Mouse (Mus musculus): ENCODE results near the gene Olfr60. TPM values are rescaled to one million over a fixed set of nuclear protein-coding genes. Genes with fewer than 3 reads are reported as not detected.

Olfr60 gene
- not detected in 2 replicates for polyA plus RNA-seq (2014; fragmentation: Nextera tagmentation; extraction: Ambion mirVana)

DNA sequence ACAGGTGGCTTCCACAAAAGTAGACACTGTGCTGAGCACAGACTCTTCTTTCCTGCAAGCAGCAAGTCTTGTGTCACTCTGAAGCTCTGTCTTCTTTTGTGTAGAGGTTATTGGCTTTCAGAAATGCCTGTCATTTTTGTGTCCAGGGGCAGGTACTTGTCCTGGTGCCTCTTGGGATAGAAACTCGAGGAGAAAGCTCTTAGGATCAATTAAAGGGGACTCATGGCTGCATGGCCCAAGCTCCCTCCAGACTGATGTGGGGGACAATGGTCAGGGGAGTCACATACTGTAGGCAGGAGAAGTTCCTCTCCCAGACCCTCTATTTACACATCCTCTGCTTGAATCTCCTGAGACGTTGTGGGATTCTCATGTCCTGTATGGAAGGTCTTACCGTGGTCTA lies at the start of gene Olfr60:
Gene Olfr60 (minus strand): TSS at position 101 of the 400 bp plus-strand sequence.
- no peak within 1 kb of the TSS for H3K4me2 ChIP-seq (replicated peaks; ENCODE audit: low read depth, low read length)
- no peaks in the 10 kb centered on the region for H3K27me3 ChIP-seq (ENCODE audit: control insufficient read depth, insufficient read depth, low read length)
- no peak within 1 kb of the TSS for H3K9ac ChIP-seq (ENCODE audit: low read depth, low read length)
- 68% methylated on average over 3 of the region's 3 CpGs for WGBS
- ATAC-seq (ENCODE audit: low FRiP score) = no peak
- no peaks in the 10 kb centered on the region for H3K4me1 ChIP-seq (replicated peaks; ENCODE audit: control insufficient read depth, insufficient read depth, low read length)
- H3K4me3 ChIP-seq (ENCODE audit: low read depth, low read length) = no peak within 1 kb of the TSS
- no peaks in the 10 kb centered on the region for H3K9me3 ChIP-seq (ENCODE audit: control insufficient read depth, low read length)
- no peak within 1 kb of the TSS for H3K27ac ChIP-seq (ENCODE audit: low read depth, low read length)
- no peak for DNase-seq (ENCODE audit: low spot score)
- H3K36me3 ChIP-seq (ENCODE audit: control insufficient read depth, insufficient read depth, low read length) = no peaks in the 10 kb centered on the region

DNA sequence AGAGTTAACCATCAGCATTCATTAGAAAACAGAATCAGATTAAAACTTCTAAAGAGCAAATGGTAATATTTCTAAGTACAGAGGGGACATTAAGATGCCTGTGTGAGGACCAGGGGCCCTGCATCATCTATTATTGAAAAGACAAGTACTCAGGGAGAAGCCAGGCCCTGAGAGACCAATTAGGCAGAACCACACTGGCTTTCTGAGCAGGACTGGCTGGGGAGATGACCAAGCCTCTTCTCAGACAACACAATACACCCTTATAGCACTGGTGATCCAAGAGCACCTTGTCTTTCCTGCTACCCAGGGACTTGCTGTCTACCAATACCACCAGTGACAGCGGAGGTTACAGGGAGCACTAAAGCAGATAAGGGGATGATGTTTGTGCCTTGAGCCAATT lies 41.3 kb upstream of the Olfr60 start, which contains the start of gene Olfr531:
Gene Olfr531 (minus strand): TSS at position 101 of the 400 bp plus-strand sequence.
- Histone ChIP-seq H3K9ac (ENCODE audit: low read depth, low read length) (no peak within 1 kb of the TSS), H3K9me3 (ENCODE audit: control insufficient read depth, low read length) (no peaks in the 10 kb centered on the region), H3K4me2 (replicated peaks; ENCODE audit: low read depth, low read length) (no peak within 1 kb of the TSS), H3K36me3 (ENCODE audit: control insufficient read depth, insufficient read depth, low read length) (no peaks in the 10 kb centered on the region), H3K27me3 (ENCODE audit: control insufficient read depth, insufficient read depth, low read length) (no peaks in the 10 kb centered on the region), H3K4me3 (ENCODE audit: low read depth, low read length) (no peak within 1 kb of the TSS), H3K4me1 (replicated peaks; ENCODE audit: control insufficient read depth, insufficient read depth, low read length) (no peaks in the 10 kb centered on the region), H3K27ac (ENCODE audit: low read depth, low read length) (no peak within 1 kb of the TSS)
- ATAC-seq (ENCODE audit: low FRiP score) (no peak), DNase-seq (ENCODE audit: low spot score) (no peak)
- WGBS = 70% methylated on average over 1 of the region's 1 CpGs

DNA sequence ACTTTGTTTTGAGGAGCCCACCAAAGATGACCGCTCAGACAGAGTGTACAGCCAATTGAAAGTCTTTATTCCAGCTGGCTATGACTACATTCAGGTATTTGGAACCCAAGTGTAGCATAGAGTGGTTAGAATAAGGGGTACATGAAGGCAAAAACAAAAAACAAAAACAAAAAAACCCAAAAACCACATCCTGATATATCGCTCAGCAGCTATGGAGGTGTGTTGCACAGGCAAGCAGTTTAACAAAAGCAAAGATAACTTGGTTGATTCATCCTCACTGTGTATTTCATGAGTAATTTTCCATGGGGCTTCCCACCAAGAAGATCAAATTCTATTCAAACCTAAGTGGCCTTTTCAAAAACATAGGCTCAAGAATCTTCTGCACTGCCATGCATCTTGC lies 15.4 kb upstream of the Olfr60 start:
- DNase-seq (ENCODE audit: low spot score) (no peak), ATAC-seq (ENCODE audit: low FRiP score) (no peak)
- H3K4me3 ChIP-seq (ENCODE audit: low read depth, low read length) = no peak overlapping the region
- H3K27me3 ChIP-seq (ENCODE audit: control insufficient read depth, insufficient read depth, low read length) = no peaks in the 10 kb centered on the region
- H3K36me3 ChIP-seq (ENCODE audit: control insufficient read depth, insufficient read depth, low read length) = no peaks in the 10 kb centered on the region
- WGBS = 96% methylated on average over 2 of the region's 2 CpGs
- H3K9ac ChIP-seq (ENCODE audit: low read depth, low read length) = no peak overlapping the region
- no peaks in the 10 kb centered on the region for H3K4me1 ChIP-seq (replicated peaks; ENCODE audit: control insufficient read depth, insufficient read depth, low read length)
- H3K9me3 ChIP-seq (ENCODE audit: control insufficient read depth, low read length) = no peaks in the 10 kb centered on the region
- no peak overlapping the region for H3K27ac ChIP-seq (ENCODE audit: low read depth, low read length)
- no peak overlapping the region for H3K4me2 ChIP-seq (replicated peaks; ENCODE audit: low read depth, low read length)

DNA sequence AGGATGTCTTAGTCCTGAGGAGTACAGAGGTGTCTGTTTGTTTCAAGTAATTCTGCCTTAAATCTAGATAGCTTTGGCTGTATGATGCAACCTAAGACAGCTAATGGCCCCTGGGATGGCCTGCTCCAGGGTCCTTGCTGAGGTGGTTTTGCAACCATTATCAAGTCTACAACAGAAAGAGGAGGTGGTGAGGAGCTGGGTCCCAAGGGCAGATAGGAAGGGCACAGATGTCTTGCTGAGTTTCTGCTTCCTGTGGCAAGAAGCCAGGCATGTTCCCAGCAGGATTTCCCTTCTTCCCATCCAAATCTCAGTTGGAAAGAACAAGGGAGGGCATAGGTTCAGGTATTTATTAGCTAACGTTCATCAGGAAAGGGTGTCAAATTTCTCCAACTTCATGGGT lies 14.8 kb upstream of the Olfr60 start, which contains the start of gene Olfr530:
Gene Olfr530 (minus strand): TSS at position 101 of the 400 bp plus-strand sequence.
- Histone ChIP-seq H3K4me1 (replicated peaks; ENCODE audit: control insufficient read depth, insufficient read depth, low read length) (no peaks in the 10 kb centered on the region), H3K9ac (ENCODE audit: low read depth, low read length) (no peak within 1 kb of the TSS), H3K27ac (ENCODE audit: low read depth, low read length) (no peak within 1 kb of the TSS), H3K36me3 (ENCODE audit: control insufficient read depth, insufficient read depth, low read length) (no peaks in the 10 kb centered on the region), H3K4me3 (ENCODE audit: low read depth, low read length) (no peak within 1 kb of the TSS), H3K4me2 (replicated peaks; ENCODE audit: low read depth, low read length) (no peak within 1 kb of the TSS), H3K9me3 (ENCODE audit: control insufficient read depth, low read length) (no peaks in the 10 kb centered on the region), H3K27me3 (ENCODE audit: control insufficient read depth, insufficient read depth, low read length) (no peaks in the 10 kb centered on the region)
- WGBS = 50% methylated on average over 1 of the region's 1 CpGs
- DNase-seq (ENCODE audit: low spot score) (no peak), ATAC-seq (ENCODE audit: low FRiP score) (no peak)

DNA sequence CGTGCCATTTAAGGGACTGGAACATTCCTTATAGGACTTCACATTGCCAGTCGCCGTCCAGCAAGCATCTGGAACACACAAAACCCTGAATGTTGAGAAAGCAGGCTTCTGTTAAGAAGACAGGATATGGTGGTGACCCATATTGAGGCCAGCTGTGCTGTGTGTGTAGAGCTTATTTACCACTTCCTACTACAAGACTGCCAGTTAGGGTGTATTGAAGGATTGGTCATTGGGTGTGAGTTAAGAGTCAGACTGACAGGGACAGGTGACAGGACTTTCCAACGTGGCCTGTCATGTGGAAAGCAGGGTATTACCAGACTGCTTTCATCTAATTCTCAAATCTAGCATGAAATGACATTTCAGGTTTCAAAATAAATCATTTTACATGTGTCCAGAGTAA lies 12.8 kb upstream of the Olfr60 start:
- Histone ChIP-seq H3K27ac (ENCODE audit: low read depth, low read length) (no peak overlapping the region), H3K36me3 (ENCODE audit: control insufficient read depth, insufficient read depth, low read length) (no peaks in the 10 kb centered on the region), H3K4me2 (replicated peaks; ENCODE audit: low read depth, low read length) (no peak overlapping the region), H3K9ac (ENCODE audit: low read depth, low read length) (no peak overlapping the region), H3K9me3 (ENCODE audit: control insufficient read depth, low read length) (no peaks in the 10 kb centered on the region), H3K27me3 (ENCODE audit: control insufficient read depth, insufficient read depth, low read length) (no peaks in the 10 kb centered on the region), H3K4me3 (ENCODE audit: low read depth, low read length) (no peak overlapping the region), H3K4me1 (replicated peaks; ENCODE audit: control insufficient read depth, insufficient read depth, low read length) (no peaks in the 10 kb centered on the region)
- DNase-seq (ENCODE audit: low spot score) (no peak), ATAC-seq (ENCODE audit: low FRiP score) (no peak)
- WGBS = 78% methylated on average over 4 of the region's 4 CpGs

DNA sequence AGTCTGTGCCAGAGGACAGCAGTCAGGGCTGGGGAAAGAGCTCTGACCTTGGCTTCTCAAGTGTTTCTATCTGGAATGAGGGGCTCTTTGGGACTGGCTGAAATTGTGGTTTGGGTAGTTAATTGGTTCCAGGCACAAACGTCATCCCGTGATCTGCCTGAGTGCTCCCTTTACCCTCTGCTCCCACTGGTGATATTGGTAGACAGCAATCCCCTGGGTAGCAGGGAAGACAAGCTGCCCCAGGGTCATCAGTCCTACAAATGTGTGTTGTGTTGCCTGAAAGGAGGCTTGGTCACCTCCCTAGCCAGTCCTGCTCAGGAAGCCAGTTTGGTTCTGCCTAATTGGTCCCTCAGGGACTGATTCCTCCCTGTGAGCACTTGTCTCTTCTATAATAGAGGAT lies 27.8 kb downstream of the Olfr60 start, which contains the start of gene Olfr527:
Gene Olfr527 (plus strand): TSS at position 301 of the 400 bp plus-strand sequence.
- no peak within 1 kb of the TSS for H3K4me2 ChIP-seq (replicated peaks; ENCODE audit: low read depth, low read length)
- H3K9ac ChIP-seq (ENCODE audit: low read depth, low read length) = no peak within 1 kb of the TSS
- no peak for ATAC-seq (ENCODE audit: low FRiP score)
- no peaks in the 10 kb centered on the region for H3K4me1 ChIP-seq (replicated peaks; ENCODE audit: control insufficient read depth, insufficient read depth, low read length)
- no peaks in the 10 kb centered on the region for H3K9me3 ChIP-seq (ENCODE audit: control insufficient read depth, low read length)
- no peak for DNase-seq (ENCODE audit: low spot score)
- no peak within 1 kb of the TSS for H3K27ac ChIP-seq (ENCODE audit: low read depth, low read length)
- 83% methylated on average over 2 of the region's 2 CpGs for WGBS
- H3K27me3 ChIP-seq (ENCODE audit: control insufficient read depth, insufficient read depth, low read length) = no peaks in the 10 kb centered on the region
- H3K4me3 ChIP-seq (ENCODE audit: low read depth, low read length) = no peak within 1 kb of the TSS
- H3K36me3 ChIP-seq (ENCODE audit: control insufficient read depth, insufficient read depth, low read length) = no peaks in the 10 kb centered on the region

DNA sequence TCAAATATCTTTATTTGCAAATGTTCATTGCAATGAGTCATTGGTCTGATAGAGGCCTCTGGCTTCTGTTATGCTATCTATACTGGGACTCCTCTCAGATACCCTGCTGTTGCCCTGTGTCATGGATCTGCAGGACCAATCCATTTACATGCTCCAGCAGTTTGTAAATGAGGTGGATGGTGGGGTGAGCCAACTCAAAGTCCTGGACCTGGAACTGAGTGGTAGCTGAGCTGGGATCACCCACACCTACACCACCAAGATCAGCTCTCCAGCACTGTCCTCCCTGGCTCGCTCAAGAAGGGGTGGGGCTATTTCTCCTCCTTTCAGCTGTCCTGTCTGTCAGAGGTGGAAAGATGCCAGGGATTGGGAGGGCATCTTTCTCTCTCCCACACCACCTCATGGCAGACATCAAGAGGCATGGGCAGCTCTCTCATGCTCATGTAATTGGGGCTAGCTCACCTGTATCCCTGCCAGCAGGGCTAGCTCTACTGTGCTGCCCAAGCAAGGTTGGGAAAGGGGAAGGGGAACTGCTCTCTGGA lies 31.6 kb downstream of the Olfr60 start:
- H3K4me3 ChIP-seq (ENCODE audit: low read depth, low read length) = no peak overlapping the region
- DNase-seq (ENCODE audit: low spot score) = no peak
- no peaks in the 10 kb centered on the region for H3K36me3 ChIP-seq (ENCODE audit: control insufficient read depth, insufficient read depth, low read length)
- no peaks in the 10 kb centered on the region for H3K4me1 ChIP-seq (replicated peaks; ENCODE audit: control insufficient read depth, insufficient read depth, low read length)
- H3K9me3 ChIP-seq (ENCODE audit: control insufficient read depth, low read length) = no peaks in the 10 kb centered on the region
- H3K4me2 ChIP-seq (replicated peaks; ENCODE audit: low read depth, low read length) = no peak overlapping the region
- H3K27me3 ChIP-seq (ENCODE audit: control insufficient read depth, insufficient read depth, low read length) = no peaks in the 10 kb centered on the region
- ATAC-seq (ENCODE audit: low FRiP score) = no peak
- H3K27ac ChIP-seq (ENCODE audit: low read depth, low read length) = no peak overlapping the region
- no peak overlapping the region for H3K9ac ChIP-seq (ENCODE audit: low read depth, low read length)
- WGBS = 70% methylated on average over 1 of the region's 1 CpGs

DNA sequence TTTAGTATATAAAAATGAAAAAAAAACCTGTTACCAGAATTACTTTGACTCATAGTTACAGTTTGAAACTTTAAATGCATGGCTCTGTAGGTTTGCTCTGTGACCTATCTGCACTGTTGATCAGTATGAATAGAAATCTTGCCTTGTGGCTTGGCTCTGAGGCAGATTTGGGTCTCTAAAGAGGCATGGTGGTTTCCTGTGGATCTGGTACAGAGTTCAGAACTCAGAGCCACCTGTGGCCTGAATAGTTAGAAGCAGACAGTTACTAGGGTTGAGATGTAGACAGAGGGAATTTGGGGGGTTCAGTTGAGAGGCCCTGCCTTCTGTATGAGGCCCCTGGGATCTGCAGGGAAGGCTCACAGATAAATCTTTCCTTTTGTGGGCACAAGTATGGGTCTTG lies 40.3 kb downstream of the Olfr60 start:
- H3K27me3 ChIP-seq (ENCODE audit: control insufficient read depth, insufficient read depth, low read length) = no peaks in the 10 kb centered on the region
- ATAC-seq (ENCODE audit: low FRiP score) (no peak), DNase-seq (ENCODE audit: low spot score) (no peak)

GRCm38 (mm10) chr7:140320558-140320957 lies 40.9 kb downstream of the Olfr60 start, which contains the start of gene Olfr525:
Gene Olfr525 (plus strand): TSS chr7:140320858.
- Histone ChIP-seq H3K4me3 (ENCODE audit: low read depth, low read length) (no peak within 1 kb of the TSS), H3K36me3 (ENCODE audit: control insufficient read depth, insufficient read depth, low read length) (no peaks in the 10 kb centered on the region), H3K4me1 (replicated peaks; ENCODE audit: control insufficient read depth, insufficient read depth, low read length) (no peaks in the 10 kb centered on the region), H3K4me2 (replicated peaks; ENCODE audit: low read depth, low read length) (no peak within 1 kb of the TSS), H3K9me3 (ENCODE audit: control insufficient read depth, low read length) (no peaks in the 10 kb centered on the region), H3K27me3 (ENCODE audit: control insufficient read depth, insufficient read depth, low read length) (no peaks in the 10 kb centered on the region), H3K9ac (ENCODE audit: low read depth, low read length) (no peak within 1 kb of the TSS), H3K27ac (ENCODE audit: low read depth, low read length) (no peak within 1 kb of the TSS)
- 56% methylated on average over 1 of the region's 1 CpGs for WGBS
- ATAC-seq (ENCODE audit: low FRiP score) (no peak), DNase-seq (ENCODE audit: low spot score) (no peak)

More for the DNA sequence above, 40.3 kb downstream of the Olfr60 start:
- Histone ChIP-seq H3K4me1 (replicated peaks; ENCODE audit: control insufficient read depth, insufficient read depth, low read length) (no peaks in the 10 kb centered on the region), H3K27ac (ENCODE audit: low read depth, low read length) (no peak overlapping the region), H3K4me3 (ENCODE audit: low read depth, low read length) (no peak overlapping the region), H3K36me3 (ENCODE audit: control insufficient read depth, insufficient read depth, low read length) (no peaks in the 10 kb centered on the region), H3K4me2 (replicated peaks; ENCODE audit: low read depth, low read length) (no peak overlapping the region), H3K9me3 (ENCODE audit: control insufficient read depth, low read length) (no peaks in the 10 kb centered on the region), H3K9ac (ENCODE audit: low read depth, low read length) (no peak overlapping the region)

Data from hindbrain, embryonic 11.5 days (tissue).